11 mouse cellular contexts compared by ENCODE assay signal in the genomic region with DNA sequence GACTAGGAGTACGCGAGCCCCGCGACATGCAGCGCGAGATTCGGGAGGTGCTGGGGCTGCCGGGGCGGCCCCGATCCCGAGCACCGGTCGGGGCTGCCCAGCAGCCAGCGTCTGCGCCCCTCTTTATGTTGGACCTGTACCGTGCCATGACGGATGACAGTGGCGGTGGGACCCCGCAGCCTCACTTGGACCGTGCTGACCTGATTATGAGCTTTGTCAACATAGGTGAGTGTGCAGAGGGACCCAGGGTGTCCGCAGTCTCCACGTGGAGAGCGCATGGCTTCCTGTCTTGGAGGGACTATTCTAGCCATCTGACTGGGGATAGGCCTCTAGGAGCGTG. TPM values are rescaled to one million over a fixed set of nuclear protein-coding genes. Genes with fewer than 3 reads are reported as not detected.
A peak's percentile ranks its signal among the peaks of the same experiment; 100 is the strongest.
DNase-seq lines count a peak whose midpoint lies in the region; ATAC-seq and TF ChIP-seq lines count a peak whose summit lies in the region.
"Had no signal": no experiment of that assay in that cellular context is flagged by ENCODE, and none has a peak within 500 bp of the region (broad histone marks: within the 10 kb centered on the region; RNA-seq: fewer than 3 reads in every experiment).

No protein-coding gene starts in this region.

- ATAC-seq in lung, embryonic 15.5 days (ENCODE audit: borderline replicate concordance, extremely low read depth, low FRiP score, low TSS enrichment), result peak; percentile 37; the same call in 1 of the 2 replicates
- no peak for ATAC-seq in forebrain, embryonic 13.5 days
- 0 out of 2 replicates have a peak, but pooled peaks have one; percentile 5 for ATAC-seq in limb, embryonic 13.5 days (ENCODE audit: low FRiP score, low read depth)
- ATAC-seq: Patski had no signal

- 16% methylated on average over 24 of the region's 24 CpGs for WGBS in lung, embryonic 15.5 days
- whole genome bisulfite sequencing in forebrain, embryonic 13.5 days, result 26% methylated on average over 24 of the region's 24 CpGs
- WGBS in limb, embryonic 13.5 days, result 20% methylated on average over 24 of the region's 24 CpGs
- WGBS in small intestine, adult 2 months, result 23% methylated on average over 24 of the region's 24 CpGs

- no peak overlapping the region for H3K9ac ChIP-seq in lung, embryonic 15.5 days
- 0 out of 2 replicates have a peak overlapping the region, but pooled peaks have one; percentile 26 for H3K9ac ChIP-seq in forebrain, embryonic 13.5 days
- no peak overlapping the region; the same call in 1 of the 2 replicates for H3K9ac ChIP-seq in limb, embryonic 13.5 days

- H3K27ac ChIP-seq in lung, embryonic 15.5 days, result no peak overlapping the region
- no peak overlapping the region for H3K27ac ChIP-seq in forebrain, embryonic 13.5 days
- no peak overlapping the region for H3K27ac ChIP-seq in limb, embryonic 13.5 days
- H3K27ac ChIP-seq in small intestine, adult 2 months (ENCODE audit: insufficient read depth, low read depth, low read length), result no peak overlapping the region

- no peak for TF ChIP-seq CTCF in small intestine, adult 2 months (IDR thresholded peaks at IDR 0.05; ENCODE audit: extremely low read depth, insufficient read length, insufficient replicate concordance, low read depth, low read length)

- TF ChIP-seq POLR2A in small intestine, adult 2 months (IDR thresholded peaks at IDR 0.05; ENCODE audit: low read depth, low read length), result no peak

- H3K36me3 ChIP-seq in lung, embryonic 15.5 days, result no peaks in the 10 kb centered on the region
- no peaks in the 10 kb centered on the region for H3K36me3 ChIP-seq in forebrain, embryonic 13.5 days (ENCODE audit: poor library complexity, severe bottlenecking)
- H3K36me3 ChIP-seq in limb, embryonic 13.5 days, result no peaks in the 10 kb centered on the region
- no peaks in the 10 kb centered on the region for H3K36me3 ChIP-seq in small intestine, adult 2 months (ENCODE audit: control insufficient read depth, insufficient read depth, low read length)

- no peak for DNase-seq in lung, postnatal 25 days (ENCODE audit: low spot score)
- DNase-seq in cerebellum, postnatal 4 days (ENCODE audit: low spot score in 2 of 2), result no peak
- no peak for DNase-seq in ovary, postnatal 36 days (ENCODE audit: low spot score)
- DNase-seq in left cerebral cortex, adult 9 months (ENCODE audit: low spot score in 2 of 2), result no peak
- DNase-seq: cerebellum, adult 9-10 months; right cerebral cortex, postnatal 4 days had no signal

- peak overlapping the region; percentile 53 for H3K4me2 ChIP-seq in lung, embryonic 15.5 days
- peak overlapping the region; percentile 56 for H3K4me2 ChIP-seq in forebrain, embryonic 13.5 days
- H3K4me2 ChIP-seq in limb, embryonic 13.5 days (replicated peaks), result peak overlapping the region; percentile 61

- H3K9me3 ChIP-seq in lung, embryonic 15.5 days, result no peaks in the 10 kb centered on the region
- H3K9me3 ChIP-seq in forebrain, embryonic 13.5 days (replicated peaks), result no peaks in the 10 kb centered on the region
- H3K9me3 ChIP-seq in limb, embryonic 13.5 days, result no peaks in the 10 kb centered on the region

- peaks cover 51% of the 10 kb centered on the region for H3K27me3 ChIP-seq in lung, embryonic 15.5 days
- peaks cover 50% of the 10 kb centered on the region for H3K27me3 ChIP-seq in forebrain, embryonic 13.5 days
- H3K27me3 ChIP-seq in limb, embryonic 13.5 days, result peaks cover 64% of the 10 kb centered on the region
- H3K27me3 ChIP-seq in small intestine, adult 2 months (ENCODE audit: control insufficient read depth, insufficient read depth, low read length), result peaks cover 15% of the 10 kb centered on the region
- H3K27me3 ChIP-seq: Patski had no signal

- peak overlapping the region; percentile 26 for H3K4me3 ChIP-seq in lung, embryonic 15.5 days
- peak overlapping the region; percentile 33 for H3K4me3 ChIP-seq in forebrain, embryonic 13.5 days
- peak overlapping the region; percentile 37 for H3K4me3 ChIP-seq in limb, embryonic 13.5 days
- H3K4me3 ChIP-seq in small intestine, adult 2 months (ENCODE audit: low read depth, low read length), result peak overlapping the region; percentile 54

- H3K4me1 ChIP-seq in lung, embryonic 15.5 days, result peaks cover 10% of the 10 kb centered on the region
- H3K4me1 ChIP-seq in forebrain, embryonic 13.5 days, result peaks cover 11% of the 10 kb centered on the region; the same call in 1 of the 2 replicates
- peaks cover 11% of the 10 kb centered on the region for H3K4me1 ChIP-seq in limb, embryonic 13.5 days
- peaks cover 12% of the 10 kb centered on the region for H3K4me1 ChIP-seq in small intestine, adult 2 months (ENCODE audit: control insufficient read depth, insufficient read depth, insufficient read length, low read length)

RNA-seq across cellular contexts. Expression of a gene that starts 0.5 kb away (rescaled TPM):
- 1.3 and 1.6 TPM in 2 replicates for polyA plus RNA-seq in lung, embryonic 15.5 days (2015; fragmentation: Nextera tagmentation; extraction: Ambion mirVana)
- 0.19 and 0.25 TPM in 2 replicates for polyA plus RNA-seq in forebrain, embryonic 13.5 days (2015; fragmentation: Nextera tagmentation; extraction: Ambion mirVana)
- polyA plus RNA-seq in limb, embryonic 13.5 days (2015; fragmentation: Nextera tagmentation; extraction: Ambion mirVana), result 0.28 and 0.89 TPM in 2 replicates
- polyA plus RNA-seq in small intestine, adult 2 months (2012; rRNA removed), result 2.0 and 19.3 TPM in 2 replicates

RNA-seq across cellular contexts. Expression of a gene that starts 10.6 kb away (rescaled TPM):
- not detected in 2 replicates for polyA plus RNA-seq in lung, embryonic 15.5 days (2015; fragmentation: Nextera tagmentation; extraction: Ambion mirVana)
- not detected in 2 replicates for polyA plus RNA-seq in forebrain, embryonic 13.5 days (2015; fragmentation: Nextera tagmentation; extraction: Ambion mirVana)
- polyA plus RNA-seq in limb, embryonic 13.5 days (2015; fragmentation: Nextera tagmentation; extraction: Ambion mirVana), result 0.10 TPM in 1 of 2 replicates, not detected in the other
- polyA plus RNA-seq in small intestine, adult 2 months (2012; rRNA removed), result 0.08 and 1.4 TPM in 2 replicates
- polyA plus RNA-seq: Patski had no signal

RNA-seq across cellular contexts. Expression of a gene that starts 34.3 kb away (rescaled TPM):
- polyA plus RNA-seq in lung, embryonic 15.5 days (2015; fragmentation: Nextera tagmentation; extraction: Ambion mirVana), result 107 and 109 TPM in 2 replicates
- polyA plus RNA-seq in forebrain, embryonic 13.5 days (2015; fragmentation: Nextera tagmentation; extraction: Ambion mirVana), result 91.6 and 96.0 TPM in 2 replicates
- polyA plus RNA-seq in limb, embryonic 13.5 days (2015; fragmentation: Nextera tagmentation; extraction: Ambion mirVana), result 103 TPM in 2 replicates
- 5.0 and 10.7 TPM in 2 replicates for polyA plus RNA-seq in small intestine, adult 2 months (2012; rRNA removed)
